Mouse (Mus musculus) thymus, postnatal 4 days (tissue): ENCODE measurements around the gene Ttc17.

Source experiments
- DNase-seq: peaks from one replicate; pipeline ENCODE4 v3.0.0; 2021

Gene Ttc17

DNA sequence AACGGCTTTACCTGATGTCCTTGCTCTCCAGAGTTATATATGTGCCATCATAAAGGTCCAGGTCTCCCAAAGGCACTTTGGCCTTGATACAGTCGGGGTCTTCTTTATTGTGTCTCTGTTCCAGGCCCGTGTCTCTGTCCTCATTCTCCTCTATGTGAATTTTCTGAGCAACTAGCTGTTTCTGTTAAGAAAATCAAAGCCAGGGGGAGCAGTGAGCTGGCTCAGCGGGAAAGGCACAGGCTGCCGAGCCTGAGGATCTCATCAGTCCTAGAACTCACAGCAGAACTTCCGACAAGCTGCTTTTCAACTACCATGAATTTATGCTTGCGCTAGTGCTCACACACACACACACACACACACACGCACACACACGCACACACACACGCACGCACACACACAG, 27.8 kb downstream of the Ttc17 start:
- no peak for DNase-seq

DNA sequence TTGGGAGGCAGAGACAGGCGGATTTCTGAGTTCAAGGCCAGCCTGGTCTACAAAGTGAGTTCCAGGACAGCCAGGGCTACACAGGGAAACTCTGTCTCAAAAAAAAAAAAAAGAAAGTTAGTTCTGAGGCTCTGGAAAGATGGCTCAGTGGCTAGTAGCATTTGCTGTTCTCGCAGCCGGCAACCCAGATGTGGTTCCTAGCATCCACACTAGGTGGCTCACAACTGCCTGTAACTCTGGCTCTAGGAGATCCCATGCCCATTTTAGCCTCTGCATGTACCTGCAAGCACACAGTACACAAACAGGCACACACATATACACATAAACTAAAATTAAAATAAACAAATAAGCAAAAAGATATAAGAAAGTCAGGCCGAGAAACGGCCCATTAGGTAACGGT, 35.4 kb downstream of the Ttc17 start:
- DNase-seq, result peak; percentile 51

GRCm38 (mm10) chr2:94363821-94364220, 42.7 kb downstream of the Ttc17 start:
- DNase-seq, result no peak

DNA sequence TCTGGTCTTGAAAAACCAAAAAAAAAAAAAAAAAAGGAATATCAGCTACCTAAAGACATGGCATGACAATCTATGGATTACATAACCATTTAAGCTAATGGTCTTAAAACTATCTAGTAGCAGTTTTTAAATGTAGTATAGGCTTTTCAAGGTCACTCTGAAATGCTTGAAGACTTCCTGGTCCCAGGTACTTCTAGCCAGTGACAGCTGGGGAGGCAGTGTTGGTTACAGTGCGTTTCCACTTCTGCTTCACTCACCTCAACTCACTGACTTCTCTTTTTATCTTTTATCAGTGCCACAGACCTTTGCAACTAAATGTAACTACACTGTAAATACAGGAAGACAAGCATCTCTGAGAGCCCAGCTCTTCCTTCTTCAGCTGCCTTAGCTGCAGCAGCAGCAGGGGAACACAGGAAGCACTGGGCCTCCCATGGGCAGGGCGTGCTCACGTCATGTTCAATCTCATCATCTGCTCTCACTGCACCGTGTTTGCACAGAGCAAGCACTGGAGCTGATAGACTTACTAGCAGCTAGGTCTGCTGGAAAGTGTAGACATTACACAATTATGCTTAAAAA, 46.0 kb downstream of the Ttc17 start:
- peak; percentile 38 for DNase-seq

DNA sequence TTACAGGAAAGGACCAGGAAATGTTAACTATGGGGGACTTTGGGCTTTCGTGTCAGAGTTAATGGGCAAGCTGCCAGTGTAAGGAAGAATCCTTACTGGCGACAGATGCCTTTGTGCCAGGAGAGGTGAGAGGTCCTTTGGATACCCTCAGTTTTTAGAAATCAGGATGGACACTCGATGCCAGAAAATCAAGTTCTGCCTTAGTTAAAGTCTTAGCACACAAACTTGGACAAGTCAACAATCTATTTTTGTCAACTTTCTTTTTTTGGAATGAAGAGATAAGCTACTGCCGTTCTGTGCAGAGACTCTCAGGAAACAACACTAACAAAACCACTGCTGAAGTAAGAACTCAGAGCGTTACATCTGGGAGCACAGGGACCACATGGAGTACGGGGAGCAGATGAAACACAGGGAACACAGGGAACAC, 58.3 kb downstream of the Ttc17 start:
- no peak for DNase-seq

DNA sequence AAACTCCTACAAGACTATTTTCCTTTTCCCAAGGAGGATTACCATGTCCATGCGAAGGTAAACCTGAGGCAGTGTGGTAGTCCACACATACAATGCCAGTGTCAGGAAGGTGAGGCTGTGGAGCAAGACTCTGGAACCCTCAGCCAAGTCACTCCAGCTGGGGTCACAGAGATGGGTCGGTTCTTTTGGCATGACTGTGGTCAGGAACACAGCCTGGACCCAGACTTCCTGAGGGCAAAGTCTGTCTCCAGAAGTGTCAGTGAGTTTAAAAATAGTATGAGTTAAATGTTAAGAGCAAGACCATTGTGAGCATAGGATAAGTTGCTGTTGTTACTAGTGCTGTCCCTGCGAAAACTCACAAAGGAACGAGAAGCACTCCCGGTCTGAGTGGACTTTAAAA, 59.7 kb downstream of the Ttc17 start:
- DNase-seq, result no peak

DNA sequence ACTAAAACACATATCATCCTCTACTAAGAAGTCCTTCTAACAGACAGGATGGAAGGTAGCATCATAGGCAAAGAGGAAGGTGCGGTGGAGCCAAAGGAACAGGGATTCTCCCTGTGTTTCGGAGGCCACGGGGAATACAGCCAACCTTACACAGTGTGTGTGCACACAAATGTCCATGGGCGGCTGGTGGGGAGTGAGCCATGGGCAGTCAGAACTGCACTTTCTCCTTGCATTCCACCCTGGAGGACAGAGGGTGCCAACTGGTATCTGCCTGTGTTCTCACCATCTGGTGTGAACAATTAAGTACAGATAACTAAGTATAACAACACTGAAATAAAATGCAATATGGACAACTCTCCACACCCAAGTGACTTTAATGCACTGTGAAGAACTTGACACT, 61.9 kb downstream of the Ttc17 start:
- no peak for DNase-seq

DNA sequence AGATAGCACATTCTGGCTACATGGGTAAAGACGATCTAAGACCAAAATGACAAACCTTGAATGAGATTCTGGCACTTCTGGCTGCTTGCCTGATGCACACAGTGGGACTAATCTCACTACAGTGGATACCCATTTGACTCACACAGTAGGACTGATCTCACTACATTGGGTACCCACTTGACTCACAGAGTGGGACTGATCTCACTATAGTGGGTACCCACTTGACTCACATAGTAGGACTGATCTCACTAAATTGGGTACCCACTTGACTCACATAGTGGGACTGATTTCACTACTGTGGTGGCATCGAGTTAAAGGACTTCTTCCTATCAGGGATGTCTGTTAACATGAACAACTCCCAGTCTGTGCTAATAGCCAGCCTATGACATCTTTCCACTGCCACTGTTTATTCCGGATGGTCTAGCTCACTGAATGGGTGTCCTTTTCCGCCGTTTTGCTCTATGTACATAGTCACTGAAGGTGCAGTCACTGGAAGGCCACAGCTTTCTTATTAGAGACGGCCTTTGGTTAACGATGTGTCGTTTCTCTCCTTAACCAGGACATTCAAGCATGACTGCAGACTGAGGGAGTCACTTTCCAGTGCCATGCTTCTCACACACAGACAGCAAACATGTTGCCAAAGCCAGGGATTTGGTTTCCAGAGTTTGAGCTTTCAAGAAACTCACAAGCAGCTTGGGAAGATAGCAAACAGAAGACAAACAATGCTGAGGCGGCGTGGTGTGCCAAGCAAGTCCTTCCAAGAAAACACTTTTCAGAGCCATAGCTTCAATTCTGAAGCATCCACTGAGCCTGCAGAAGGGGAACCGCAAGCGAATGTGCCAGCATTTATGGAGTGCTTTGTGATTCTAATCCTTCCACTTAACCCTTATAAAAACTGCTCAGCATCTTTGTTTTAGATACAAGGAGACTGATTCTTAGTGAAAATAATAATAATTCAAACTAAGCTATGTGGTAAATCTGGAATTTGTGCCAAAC, 62.9 kb downstream of the Ttc17 start:
- no peak for DNase-seq

- DNase-seq, result no peak
Measured at GRCm38 (mm10) chr2:94340769-94341168, 65.7 kb downstream of the Ttc17 start.

GRCm38 (mm10) chr2:94339495-94339894, 67.0 kb downstream of the Ttc17 start:
- no peak for DNase-seq

DNA sequence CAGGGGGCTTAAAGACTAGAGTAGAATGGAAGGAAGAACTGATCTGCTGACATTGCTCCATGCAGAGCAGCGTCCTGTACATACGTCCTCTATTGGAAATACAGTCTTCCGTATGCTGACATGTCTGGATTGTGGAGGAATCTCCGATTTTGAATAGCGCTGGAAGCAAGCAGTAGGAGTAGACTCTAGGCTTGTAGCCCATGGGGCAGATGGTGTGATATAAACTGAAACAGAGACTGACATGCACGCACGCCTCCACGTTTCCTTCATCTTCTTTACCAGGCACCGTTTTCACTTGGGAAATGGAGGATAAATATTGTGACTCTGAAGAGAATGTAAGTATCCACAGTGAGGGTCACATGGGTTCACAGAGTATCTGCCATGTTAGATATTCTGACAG, 70.2 kb downstream of the Ttc17 start:
- DNase-seq, result no peak

GRCm38 (mm10) chr2:94334742-94335046, 71.8 kb downstream of the Ttc17 start:
- DNase-seq, result no peak

DNA sequence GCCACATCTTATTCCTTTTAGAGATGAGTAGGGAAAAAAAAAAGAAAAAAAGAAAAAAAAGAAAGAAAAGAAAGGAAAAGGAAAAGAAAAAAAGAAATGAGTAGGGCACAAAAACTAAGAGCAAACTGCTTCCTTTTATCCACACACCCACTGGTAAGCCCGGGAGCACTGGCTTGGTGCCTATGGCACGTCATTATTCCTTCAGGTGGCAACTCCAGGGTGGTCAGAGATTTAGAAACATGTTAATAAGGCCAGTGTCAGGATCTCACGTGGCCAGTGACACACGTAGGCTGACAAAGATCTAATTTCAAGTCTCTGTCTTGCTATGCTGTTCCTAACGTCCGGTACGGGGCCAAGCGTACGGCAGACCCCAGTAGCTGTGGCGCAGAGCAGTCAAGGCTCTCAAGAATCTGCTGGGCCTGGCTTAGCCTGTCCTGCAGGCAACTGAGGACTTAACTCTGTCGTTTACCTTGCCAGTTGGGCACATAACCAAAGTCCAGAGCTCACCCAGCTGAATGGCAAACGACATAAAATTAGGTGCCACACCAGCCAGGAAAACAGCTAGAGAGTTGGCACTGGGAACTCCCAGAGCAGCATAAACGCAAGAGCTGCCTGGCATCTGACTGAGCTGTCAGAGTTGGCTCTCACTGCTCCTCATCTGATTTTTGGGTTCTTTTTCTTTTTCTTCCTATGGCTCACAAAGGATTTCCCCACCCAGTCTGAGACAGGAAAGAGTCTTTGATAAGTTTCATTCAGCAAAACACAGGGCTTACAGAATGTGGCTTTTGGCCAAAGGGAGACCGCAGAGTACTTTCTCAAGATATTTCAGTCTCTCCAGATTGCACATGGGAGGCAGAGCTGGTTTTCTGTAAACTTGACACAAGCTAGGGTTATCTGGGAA, 72.4 kb downstream of the Ttc17 start:
- no peak for DNase-seq

DNA sequence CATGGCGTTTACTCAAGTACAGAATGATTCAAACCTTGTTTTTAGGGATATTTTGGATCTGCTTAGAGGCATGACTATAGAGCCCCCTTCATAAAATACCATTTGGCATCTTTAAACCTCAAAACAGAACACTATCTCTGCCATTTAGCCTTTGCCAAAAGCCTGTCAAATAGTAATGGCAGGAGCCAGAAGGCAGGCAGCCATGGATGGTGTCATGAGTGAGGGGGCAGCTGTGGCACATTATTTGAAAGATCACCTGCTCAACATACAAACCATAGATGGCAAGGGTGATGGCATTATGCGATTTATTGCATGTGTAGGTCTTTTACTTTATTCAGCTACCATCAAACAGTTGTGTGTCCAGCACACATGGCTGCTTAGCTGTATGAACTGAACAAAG, 73.4 kb downstream of the Ttc17 start:
- DNase-seq, result no peak

DNA sequence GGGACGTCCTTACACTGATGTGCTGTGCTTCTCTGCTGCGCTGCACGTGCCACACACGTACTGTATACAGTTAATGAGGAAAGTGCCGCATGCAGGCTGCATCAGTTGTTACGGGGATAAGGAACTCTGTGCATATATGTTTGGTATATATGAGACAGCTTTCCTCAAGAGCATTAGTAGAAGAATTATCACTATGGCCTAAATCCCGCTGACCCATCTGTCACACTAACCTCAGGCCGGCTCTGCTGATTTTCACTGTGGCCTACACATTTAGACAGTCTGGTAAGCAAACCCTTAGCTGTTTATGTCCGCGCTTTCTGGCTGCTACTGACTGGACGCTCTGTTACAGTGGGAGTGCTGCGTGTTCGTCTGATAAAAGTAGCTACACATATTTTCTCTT, 77.2 kb downstream of the Ttc17 start:
- DNase-seq, result no peak

DNA sequence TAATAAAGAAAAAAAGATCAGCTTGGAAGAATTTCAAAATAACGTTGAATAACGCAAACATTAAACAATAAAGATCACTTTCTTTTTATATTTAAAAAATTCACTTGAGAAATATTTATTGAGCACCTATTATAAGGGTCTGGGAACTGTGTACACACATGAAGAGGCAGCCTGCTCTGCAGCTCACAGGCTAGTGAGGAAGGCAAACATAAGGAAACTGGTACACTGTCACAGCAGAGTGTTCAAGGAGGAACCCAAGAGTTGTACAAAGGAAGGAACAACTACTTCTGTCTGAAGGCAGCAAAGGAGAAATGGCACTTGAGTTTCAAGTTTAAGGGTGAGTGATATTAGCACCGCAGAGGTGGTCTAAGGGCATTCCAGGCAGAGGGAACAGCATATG, 78.7 kb downstream of the Ttc17 start:
- DNase-seq, result no peak

GRCm38 (mm10) chr2:94319780-94320179, 86.7 kb downstream of the Ttc17 start:
- no peak for DNase-seq

DNA sequence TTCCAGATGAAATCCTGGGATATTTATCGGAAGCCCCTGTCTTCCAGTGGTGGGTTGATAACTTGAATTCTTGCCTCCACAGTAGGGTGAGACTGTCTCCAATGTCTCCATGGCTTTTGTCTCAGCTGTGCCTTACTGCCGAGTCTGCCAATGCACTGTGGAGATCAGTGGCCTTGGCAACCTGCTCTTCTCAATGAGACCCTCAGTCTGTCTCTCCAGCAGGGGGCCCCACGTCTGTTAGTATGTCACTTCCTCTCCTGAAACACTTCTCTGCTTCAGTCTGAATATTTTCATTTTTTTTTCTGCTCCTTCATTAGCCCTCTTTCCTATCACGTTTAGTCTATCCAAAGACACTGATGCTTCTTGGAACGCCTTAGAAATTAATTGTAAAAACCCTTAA, 90.0 kb downstream of the Ttc17 start:
- DNase-seq, result peak; percentile 50

GRCm38 (mm10) chr2:94303984-94304383, 102.5 kb downstream of the Ttc17 start:
- no peak for DNase-seq

DNA sequence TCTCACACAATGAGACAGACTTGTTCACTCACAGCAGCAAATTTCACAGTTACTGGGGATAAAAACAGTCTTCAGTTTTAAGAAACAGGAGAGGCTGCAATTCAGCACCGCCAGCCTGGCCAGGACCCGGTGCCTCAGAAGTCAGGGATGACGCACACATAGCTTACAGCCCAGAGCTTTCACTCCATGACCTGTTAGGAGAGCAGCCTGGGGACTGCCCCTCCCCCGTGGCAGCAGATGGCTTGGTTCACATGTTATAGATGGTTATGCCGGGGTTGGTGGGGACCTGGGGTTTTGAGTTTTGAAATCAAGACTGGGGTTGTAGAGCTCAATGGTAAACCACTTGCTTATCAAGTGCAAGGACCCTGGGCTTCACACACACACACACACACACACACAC, 104.1 kb downstream of the Ttc17 start:
- peak; percentile 13 for DNase-seq

GRCm38 (mm10) chr2:94301749-94302148, 104.7 kb downstream of the Ttc17 start:
- no peak for DNase-seq

DNA sequence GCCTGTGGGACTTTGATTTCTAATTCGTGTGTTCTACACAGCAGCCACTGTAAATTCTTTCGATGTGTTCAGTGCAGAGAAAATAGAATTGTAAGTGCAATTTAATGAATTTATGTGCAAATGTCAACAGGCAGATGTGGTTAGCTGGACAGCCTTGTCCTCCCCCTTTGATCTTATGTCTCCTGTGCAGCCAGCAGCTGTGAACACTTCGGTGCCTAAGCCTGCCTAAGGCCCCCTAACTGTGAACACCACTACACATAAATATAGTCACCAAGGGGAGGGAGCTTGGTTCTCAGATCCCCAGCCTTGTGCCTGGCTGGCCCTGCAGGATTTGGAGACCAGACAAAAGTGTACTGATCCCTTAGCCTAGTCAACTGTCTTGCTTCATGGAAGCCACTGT, 109.0 kb downstream of the Ttc17 start:
- no peak for DNase-seq

- peak; percentile 68 for DNase-seq
Measured at GRCm38 (mm10) chr2:94290483-94290882, 116.0 kb downstream of the Ttc17 start.

GRCm38 (mm10) chr2:94289659-94290058, 116.8 kb downstream of the Ttc17 start:
- DNase-seq, result no peak
